Mouse (Mus musculus): ENCODE results near the gene Kcnh3.
"Not testable (repeated sequence)": the region's sequence is repeated elsewhere in the genome, so short reads cannot be mapped to it uniquely, and the experiment has no call there.

Gene Kcnh3

GRCm38 (mm10) chr15:99240129-99240528, 15.5 kb downstream of the Kcnh3 start:
- DNase-seq (ENCODE audit: low read depth, low spot score): no peak

- no peak for DNase-seq (ENCODE audit: low read depth, low spot score)
Observed at GRCm38 (mm10) chr15:99241249-99241648, 16.6 kb downstream of the Kcnh3 start.

- no peak for DNase-seq (ENCODE audit: low read depth, low spot score)
Observed at GRCm38 (mm10) chr15:99242045-99242444, 17.4 kb downstream of the Kcnh3 start.

- DNase-seq (ENCODE audit: low read depth, low spot score): not testable (repeated sequence)
Observed at GRCm38 (mm10) chr15:99246736-99247135, 22.1 kb downstream of the Kcnh3 start.

GRCm38 (mm10) chr15:99248972-99249371, 24.3 kb downstream of the Kcnh3 start:
- DNase-seq (ENCODE audit: low read depth, low spot score): peak; percentile 71

- no peak for DNase-seq (ENCODE audit: low read depth, low spot score)
Observed at GRCm38 (mm10) chr15:99249938-99250337, 25.3 kb downstream of the Kcnh3 start.

- not testable (repeated sequence) for DNase-seq (ENCODE audit: low read depth, low spot score)
Observed at GRCm38 (mm10) chr15:99251111-99251510, 26.4 kb downstream of the Kcnh3 start.

- peak; percentile 99 for DNase-seq (ENCODE audit: low read depth, low spot score)
Observed at GRCm38 (mm10) chr15:99251626-99252380, 27.1 kb downstream of the Kcnh3 start, which contains the start of gene Mcrs1. Mcrs1 (minus strand) TSS chr15:99251961.

- no peak for DNase-seq (ENCODE audit: low read depth, low spot score)
Observed at GRCm38 (mm10) chr15:99252381-99253174, 27.9 kb downstream of the Kcnh3 start.

- not testable (repeated sequence) for DNase-seq (ENCODE audit: low read depth, low spot score)
Observed at GRCm38 (mm10) chr15:99253175-99253479, 28.5 kb downstream of the Kcnh3 start.

- no peak for DNase-seq (ENCODE audit: low read depth, low spot score)
Observed at GRCm38 (mm10) chr15:99253772-99254171, 29.1 kb downstream of the Kcnh3 start.

- peak; percentile 48 for DNase-seq (ENCODE audit: low read depth, low spot score)
Observed at GRCm38 (mm10) chr15:99254477-99255005, 29.9 kb downstream of the Kcnh3 start.

GRCm38 (mm10) chr15:99255241-99255749, 30.6 kb downstream of the Kcnh3 start:
- DNase-seq (ENCODE audit: low read depth, low spot score): no peak

GRCm38 (mm10) chr15:99259167-99259729, 34.6 kb downstream of the Kcnh3 start:
- peak; percentile 72 for DNase-seq (ENCODE audit: low read depth, low spot score)

- DNase-seq (ENCODE audit: low read depth, low spot score): peak; percentile 94
Observed at GRCm38 (mm10) chr15:99259730-99260252, 35.1 kb downstream of the Kcnh3 start.

GRCm38 (mm10) chr15:99262702-99263101, 38.0 kb downstream of the Kcnh3 start:
- DNase-seq (ENCODE audit: low read depth, low spot score): no peak

- no peak for DNase-seq (ENCODE audit: low read depth, low spot score)
Observed at GRCm38 (mm10) chr15:99264363-99264762, 39.7 kb downstream of the Kcnh3 start.

- peak; percentile 77 for DNase-seq (ENCODE audit: low read depth, low spot score)
Observed at GRCm38 (mm10) chr15:99265679-99266078, 41.0 kb downstream of the Kcnh3 start.

GRCm38 (mm10) chr15:99276095-99276494, 51.4 kb downstream of the Kcnh3 start:
- no peak for DNase-seq (ENCODE audit: low read depth, low spot score)

- no peak for DNase-seq (ENCODE audit: low read depth, low spot score)
Observed at GRCm38 (mm10) chr15:99278271-99278670, 53.6 kb downstream of the Kcnh3 start.

GRCm38 (mm10) chr15:99283456-99283855, 58.8 kb downstream of the Kcnh3 start:
- DNase-seq (ENCODE audit: low read depth, low spot score): no peak

Measured in skeletal muscle tissue, adult 2 months (tissue).